Mouse (Mus musculus): ENCODE measurements around the gene Gm13275.
A peak's percentile ranks its signal among the peaks of the same experiment; 100 is the strongest.
"Not testable (repeated sequence)": the region's sequence is repeated elsewhere in the genome, so short reads cannot be mapped to it uniquely, and the experiment has no call there.

The Gm13275 gene

GRCm38 (mm10) chr4:88793936-88794675, at the start of gene Gm13275:
TSS of gene Gm13275 (plus strand) at chr4:88794487.
- peak; percentile 60 for DNase-seq (ENCODE audit: low spot score)

GRCm38 (mm10) chr4:88749926-88750325, 44.4 kb upstream of the Gm13275 start:
- no peak for DNase-seq (ENCODE audit: low spot score)

DNA sequence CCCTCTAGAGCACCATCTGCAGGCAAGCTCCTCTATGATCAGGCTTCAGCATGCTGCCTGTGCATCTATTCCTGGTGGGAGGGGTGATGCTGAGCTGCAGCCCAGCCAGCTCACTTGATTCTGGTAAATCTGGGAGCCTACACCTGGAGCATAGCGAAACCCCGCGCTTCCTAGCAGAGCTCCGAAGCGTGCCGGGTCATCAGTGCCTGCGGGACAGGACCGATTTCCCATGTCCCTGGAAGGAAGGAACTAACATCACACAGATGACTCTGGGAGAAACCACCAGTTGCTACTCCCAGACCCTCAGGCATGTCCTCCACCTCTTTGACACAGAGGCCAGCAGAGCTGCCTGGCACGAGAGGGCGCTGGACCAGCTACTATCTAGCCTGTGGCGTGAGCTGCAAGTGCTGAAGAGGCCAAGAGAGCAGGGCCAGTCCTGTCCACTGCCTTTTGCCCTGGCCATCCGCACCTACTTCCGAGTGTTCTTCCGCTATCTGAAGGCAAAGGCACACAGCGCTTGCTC, 39.4 kb upstream of the Gm13275 start, which contains the start of gene Gm13271:
Gene Gm13271 (plus strand): TSS at position 51 of the 523 bp plus-strand sequence.
- DNase-seq (ENCODE audit: low spot score): peak; percentile 78

DNA sequence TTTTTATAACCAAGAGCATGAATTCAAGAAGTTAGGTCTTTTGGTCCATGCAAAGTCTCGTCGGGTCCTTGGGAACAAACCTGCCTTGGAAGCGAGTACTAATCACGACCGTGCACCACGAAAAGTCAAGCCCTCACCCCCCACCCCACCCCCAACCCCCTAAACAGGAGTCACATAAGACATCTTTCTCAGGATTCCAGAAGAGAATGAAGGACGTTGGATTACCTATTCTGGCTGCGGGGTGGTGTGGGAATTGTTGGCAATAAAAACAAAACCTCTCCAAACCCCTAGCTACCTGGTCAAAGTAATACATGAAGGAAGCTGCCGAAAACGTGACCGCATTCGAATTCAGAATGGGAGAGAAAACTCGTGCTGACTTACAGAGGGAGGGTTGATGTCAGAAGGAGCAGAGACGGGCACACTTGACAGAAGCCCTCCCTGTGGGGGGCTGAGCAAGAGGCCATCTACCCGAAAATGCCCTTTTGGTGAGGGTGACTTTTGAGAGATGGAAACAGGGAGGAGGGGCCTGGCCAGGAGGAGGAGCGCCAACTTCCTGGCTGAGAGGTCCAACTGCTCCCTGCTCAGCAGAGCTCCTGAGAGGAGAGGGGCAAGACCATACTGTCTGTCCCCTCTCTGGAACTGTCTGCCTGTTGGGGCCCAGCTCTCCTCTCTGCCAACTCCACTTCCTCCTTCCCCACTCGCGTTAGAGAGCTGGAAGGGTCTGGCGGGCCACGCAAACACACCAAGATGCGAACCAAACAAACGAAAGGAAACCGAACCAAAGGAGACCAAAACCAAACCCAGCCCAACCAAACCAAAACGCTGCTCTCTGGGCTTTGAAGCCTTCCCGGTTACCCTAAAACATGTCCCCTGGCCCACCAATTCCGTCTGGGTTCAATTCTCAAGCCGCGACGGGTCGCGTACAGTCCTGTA, 37.4 kb upstream of the Gm13275 start:
- not testable (repeated sequence) for DNase-seq (ENCODE audit: low spot score)

- DNase-seq (ENCODE audit: low spot score): peak; percentile 84
Measured at GRCm38 (mm10) chr4:88757628-88758031, 36.7 kb upstream of the Gm13275 start.

DNA sequence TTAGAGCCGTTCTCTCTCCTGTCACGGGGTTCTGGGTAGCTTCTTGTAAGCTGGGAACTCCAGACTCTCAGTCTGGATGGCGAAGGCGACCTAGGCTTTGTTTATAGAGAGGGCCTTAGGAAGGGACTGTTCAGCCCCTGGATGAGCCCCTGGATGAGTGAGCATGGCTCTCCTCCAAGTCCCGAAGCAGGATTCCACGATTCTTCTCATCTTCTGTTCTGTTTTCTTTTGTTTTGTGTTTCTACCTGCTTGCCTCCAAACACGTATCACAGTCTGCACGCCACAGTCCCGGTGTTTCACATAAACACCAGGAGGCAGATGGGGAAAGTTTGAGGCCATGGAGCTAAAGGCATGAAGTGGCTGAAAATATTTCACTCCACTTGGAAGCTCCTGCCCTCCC, 35.5 kb upstream of the Gm13275 start:
- not testable (repeated sequence) for DNase-seq (ENCODE audit: low spot score)

DNA sequence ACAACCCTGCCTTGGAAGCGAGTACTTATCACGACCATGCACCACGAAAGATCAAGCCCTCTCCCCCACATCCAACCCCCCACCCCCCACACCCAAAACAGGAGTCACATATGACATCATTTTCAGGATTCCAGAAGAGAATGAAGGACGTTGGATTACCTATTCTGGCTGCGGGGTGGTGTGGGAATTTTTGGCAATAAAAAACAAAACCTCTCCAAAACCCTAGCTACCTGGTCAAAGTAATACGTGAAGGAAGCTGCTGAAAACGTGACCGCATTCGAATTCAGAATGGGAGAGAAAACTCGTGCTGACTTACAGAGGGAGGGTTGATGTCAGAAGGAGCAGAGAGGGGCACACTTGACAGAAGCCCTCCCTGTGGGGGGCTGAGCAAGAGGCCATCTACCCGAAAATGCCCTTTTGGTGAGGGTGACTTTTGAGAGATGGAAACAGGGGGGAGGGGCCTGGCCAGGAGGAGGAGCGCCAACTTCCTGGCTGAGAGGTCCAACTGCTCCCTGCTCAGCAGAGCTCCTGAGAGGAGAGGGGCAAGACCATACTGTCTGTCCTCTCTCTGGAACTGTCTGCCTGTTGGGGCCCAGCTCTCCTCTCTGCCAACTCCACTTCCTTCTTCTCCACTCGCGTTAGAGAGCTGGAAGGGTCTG, 34.5 kb upstream of the Gm13275 start, which contains the start of gene Gm13283:
Gene Gm13283 (plus strand): TSS at position 510 of the 659 bp plus-strand sequence.
- peak; percentile 35 for DNase-seq (ENCODE audit: low spot score)

GRCm38 (mm10) chr4:88760431-88760830, 33.9 kb upstream of the Gm13275 start:
- peak; percentile 63 for DNase-seq (ENCODE audit: low spot score)

DNA sequence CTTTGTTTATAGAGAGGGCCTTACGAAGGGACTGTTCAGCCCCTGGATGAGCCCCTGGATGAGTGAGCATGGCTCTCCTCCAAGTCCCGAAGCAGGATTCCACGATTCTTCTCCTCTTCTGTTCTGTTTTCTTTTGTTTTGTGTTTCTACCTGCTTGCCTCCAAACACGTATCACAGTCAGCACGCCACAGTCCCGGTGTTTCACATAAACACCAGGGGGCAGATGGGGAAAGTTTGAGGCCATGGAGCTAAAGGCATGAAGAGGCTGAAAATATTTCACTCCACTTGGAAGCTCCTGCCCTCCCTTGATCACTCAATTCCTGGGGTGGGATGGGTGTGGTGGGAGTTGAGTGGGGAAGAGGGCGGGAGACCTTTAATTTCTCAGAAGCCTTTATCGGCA, 32.5 kb upstream of the Gm13275 start:
- peak; percentile 73 for DNase-seq (ENCODE audit: low spot score)

DNA sequence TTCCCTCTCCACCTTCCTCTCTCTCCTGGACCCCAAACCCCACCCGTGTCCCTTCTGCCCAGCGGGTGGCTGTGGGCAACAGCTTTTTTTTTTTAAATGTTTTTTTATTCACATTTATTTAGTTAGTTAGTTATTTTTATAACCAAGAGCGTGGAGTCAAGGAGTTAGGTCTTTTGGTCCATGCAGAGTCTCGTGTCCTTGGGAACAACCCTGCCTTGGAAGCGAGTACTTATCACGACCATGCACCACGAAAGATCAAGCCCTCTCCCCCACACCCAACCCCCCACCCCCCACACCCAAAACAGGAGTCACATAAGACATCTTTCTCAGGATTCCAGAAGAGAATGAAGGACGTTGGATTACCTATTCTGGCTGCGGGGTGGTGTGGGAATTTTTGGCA, 31.9 kb upstream of the Gm13275 start:
- DNase-seq (ENCODE audit: low spot score): not testable (repeated sequence)

GRCm38 (mm10) chr4:88763384-88764018, 30.8 kb upstream of the Gm13275 start:
- peak; percentile 40 for DNase-seq (ENCODE audit: low spot score)

DNA sequence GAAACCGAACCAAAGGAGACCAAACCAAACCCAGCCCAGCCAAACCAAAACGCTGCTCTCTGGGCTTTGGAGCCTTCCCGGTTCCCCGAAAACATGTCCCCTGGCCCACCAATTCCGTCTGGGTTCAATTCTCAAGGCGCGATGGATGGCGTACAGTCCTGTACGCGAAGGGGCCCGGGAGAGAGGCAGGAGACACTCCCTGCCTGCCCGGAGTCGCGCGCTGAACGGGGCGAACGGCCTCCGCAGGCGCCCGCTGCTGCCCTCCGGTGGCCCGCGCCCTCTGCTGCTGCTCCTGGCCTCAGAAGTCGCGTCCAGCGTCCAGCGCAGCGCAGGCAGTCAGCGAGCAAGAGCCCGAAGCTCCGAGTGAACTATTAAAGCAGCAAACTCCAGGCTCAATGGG, 20.8 kb upstream of the Gm13275 start, which contains the start of gene Gm13290:
Gene Gm13290 (plus strand): TSS at position 301 of the 400 bp plus-strand sequence.
- not testable (repeated sequence) for DNase-seq (ENCODE audit: low spot score)

GRCm38 (mm10) chr4:88776622-88777021, 17.7 kb upstream of the Gm13275 start, which contains the start of gene Gm13289:
TSS of gene Gm13289 (plus strand) at chr4:88776922.
- DNase-seq (ENCODE audit: low spot score): not testable (repeated sequence)

DNA sequence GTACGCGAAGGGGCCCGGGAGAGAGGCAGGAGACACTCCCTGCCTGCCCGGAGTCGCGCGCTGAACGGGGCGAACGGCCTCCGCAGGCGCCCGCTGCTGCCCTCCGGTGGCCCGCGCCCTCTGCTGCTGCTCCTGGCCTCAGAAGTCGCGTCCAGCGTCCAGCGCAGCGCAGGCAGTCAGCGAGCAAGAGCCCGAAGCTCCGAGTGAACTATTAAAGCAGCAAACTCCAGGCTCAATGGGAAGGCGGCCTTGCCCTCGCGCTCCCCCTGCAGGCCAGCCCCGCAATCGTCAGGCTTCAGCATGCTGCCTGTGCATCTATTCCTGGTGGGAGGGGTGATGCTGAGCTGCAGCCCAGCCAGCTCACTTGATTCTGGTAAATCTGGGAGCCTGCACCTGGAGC, 14.7 kb upstream of the Gm13275 start, which contains the start of gene Gm13272:
Gene Gm13272 (plus strand): TSS at position 301 of the 400 bp plus-strand sequence.
- DNase-seq (ENCODE audit: low spot score): not testable (repeated sequence)

GRCm38 (mm10) chr4:88780320-88780719, 14.0 kb upstream of the Gm13275 start:
- DNase-seq (ENCODE audit: low spot score): not testable (repeated sequence)

GRCm38 (mm10) chr4:88781831-88782230, 12.5 kb upstream of the Gm13275 start, which contains the start of gene Ifnz:
TSS of gene Ifnz (plus strand) at chr4:88782131.
- not testable (repeated sequence) for DNase-seq (ENCODE audit: low spot score)

DNA sequence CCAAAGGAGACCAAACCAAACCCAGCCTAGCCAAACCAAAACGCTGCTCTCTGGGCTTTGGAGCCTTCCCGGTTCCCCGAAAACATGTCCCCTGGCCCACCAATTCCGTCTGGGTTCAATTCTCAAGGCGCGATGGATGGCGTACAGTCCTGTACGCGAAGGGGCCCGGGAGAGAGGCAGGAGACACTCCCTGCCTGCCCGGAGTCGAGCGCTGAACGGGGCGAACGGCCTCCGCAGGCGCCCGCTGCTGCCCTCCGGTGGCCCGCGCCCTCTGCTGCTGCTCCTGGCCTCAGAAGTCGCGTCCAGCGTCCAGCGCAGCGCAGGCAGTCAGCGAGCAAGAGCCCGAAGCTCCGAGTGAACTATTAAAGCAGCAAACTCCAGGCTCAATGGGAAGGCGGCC, 12.0 kb upstream of the Gm13275 start:
- DNase-seq (ENCODE audit: low spot score): not testable (repeated sequence)

GRCm38 (mm10) chr4:88785409-88785808, 8.9 kb upstream of the Gm13275 start, which contains the start of gene Gm13276:
TSS of gene Gm13276 (plus strand) at chr4:88785709.
- DNase-seq (ENCODE audit: low spot score): not testable (repeated sequence)

DNA sequence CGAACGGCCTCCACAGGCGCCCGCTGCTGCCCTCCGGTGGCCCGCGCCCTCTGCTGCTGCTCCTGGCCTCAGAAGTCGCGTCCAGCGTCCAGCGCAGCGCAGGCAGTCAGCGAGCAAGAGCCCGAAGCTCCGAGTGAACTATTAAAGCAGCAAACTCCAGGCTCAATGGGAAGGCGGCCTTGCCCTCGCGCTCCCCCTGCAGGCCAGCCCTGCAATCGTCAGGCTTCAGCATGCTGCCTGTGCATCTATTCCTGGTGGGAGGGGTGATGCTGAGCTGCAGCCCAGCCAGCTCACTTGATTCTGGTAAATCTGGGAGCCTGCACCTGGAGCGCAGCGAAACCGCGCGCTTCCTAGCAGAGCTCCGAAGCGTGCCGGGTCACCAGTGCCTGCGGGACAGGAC, 5.9 kb upstream of the Gm13275 start, which contains the start of gene Gm13277:
Gene Gm13277 (plus strand): TSS at position 231 of the 400 bp plus-strand sequence.
- DNase-seq (ENCODE audit: low spot score): peak; percentile 33

DNA sequence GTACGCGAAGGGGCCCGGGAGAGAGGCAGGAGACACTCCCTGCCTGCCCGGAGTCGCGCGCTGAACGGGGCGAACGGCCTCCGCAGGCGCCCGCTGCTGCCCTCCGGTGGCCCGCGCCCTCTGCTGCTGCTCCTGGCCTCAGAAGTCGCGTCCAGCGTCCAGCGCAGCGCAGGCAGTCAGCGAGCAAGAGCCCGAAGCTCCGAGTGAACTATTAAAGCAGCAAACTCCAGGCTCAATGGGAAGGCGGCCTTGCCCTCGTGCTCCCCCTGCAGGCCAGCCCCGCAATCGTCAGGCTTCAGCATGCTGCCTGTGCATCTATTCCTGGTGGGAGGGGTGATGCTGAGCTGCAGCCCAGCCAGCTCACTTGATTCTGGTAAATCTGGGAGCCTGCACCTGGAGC, 3.0 kb upstream of the Gm13275 start, which contains the start of gene Gm13278:
Gene Gm13278 (plus strand): TSS at position 301 of the 400 bp plus-strand sequence.
- not testable (repeated sequence) for DNase-seq (ENCODE audit: low spot score)

Data from testis, postnatal 14 days (tissue).